Mouse (Mus musculus) intestine, embryonic 14.5 days (tissue): ENCODE results near the gene Sntg2. TPM values are rescaled to one million over a fixed set of nuclear protein-coding genes. Genes with fewer than 3 reads are reported as not detected.

ENCODE experiments used
- ATAC-seq: fragments of 200-750 bp; cut with Nextera tagmentation; replicated peaks from 2 replicates; pipeline ENCODE4 v1.8.0; 2017; ENCODE audit warnings: low read depth, moderate number of reproducible peaks, moderate TSS enrichment, moderate library complexity; ENCODE audit not compliant: low FRiP score, low TSS enrichment
- DNase-seq: peaks from one replicate; pipeline ENCODE4 v3.0.0-alpha.2; 2018; ENCODE audit warnings: low spot score
- H3K27ac ChIP-seq: fragments of 300-500 bp; sonication (generic); 2 replicates; pipeline ENCODE4 v1.5.1; 2014; ENCODE audit warnings: low read depth, mild to moderate bottlenecking, control low read depth
- H3K27me3 ChIP-seq: fragments of 300-500 bp; sonication (generic); replicated peaks from 2 replicates; pipeline ENCODE4 v1.6.1; 2014; ENCODE audit warnings: low read length, control low read depth; ENCODE audit not compliant: control insufficient read depth, insufficient read depth
- H3K36me3 ChIP-seq: fragments of 300-500 bp; sonication (generic); 2 replicates; pipeline ENCODE4 v1.6.1; 2014; ENCODE audit warnings: low read length, control low read depth; ENCODE audit not compliant: control insufficient read depth, insufficient read depth
- H3K4me1 ChIP-seq: fragments of 300-500 bp; sonication (generic); replicated peaks from 2 replicates; pipeline ENCODE4 v1.6.1; 2014; ENCODE audit warnings: low read length, control low read depth, mixed read lengths; ENCODE audit not compliant: control insufficient read depth, insufficient read depth
- H3K4me2 ChIP-seq: fragments of 300-500 bp; sonication (generic); 2 replicates; pipeline ENCODE4 v1.6.1; 2014; ENCODE audit warnings: low read length
- H3K4me3 ChIP-seq: fragments of 300-500 bp; sonication (generic); 2 replicates; pipeline ENCODE4 v1.5.1; 2014; ENCODE audit warnings: low read depth, low read length, control low read depth, mixed read lengths
- H3K9ac ChIP-seq: fragments of 300-500 bp; sonication (generic); 2 replicates; pipeline ENCODE4 v1.6.1; 2014; ENCODE audit warnings: mild to moderate bottlenecking, low read length
- H3K9me3 ChIP-seq: fragments of 300-500 bp; sonication (generic); 2 replicates; pipeline ENCODE4 v1.6.1; 2016; ENCODE audit warnings: low read length, control low read depth; ENCODE audit not compliant: control insufficient read depth
- WGBS: fragments of 180-500 bp; shearing (Covaris S2); extraction: QIAGEN DNeasy Blood & Tissue Kit; methylation state at CpG from one replicate; pipeline ENCODE4 v1.1.7; 2014; 5-methylcytosine and 5-hydroxymethylcytosine counted together
- polyA plus RNA-seq: library from polyadenylated mRNA; unstranded; fragments of >200 nt; fragmentation: Nextera tagmentation; extraction: Ambion mirVana; gene quantifications from 2 replicates; pipeline ENCODE4 v1.2.1, GENCODE M21; 2014

The Sntg2 gene
- polyA plus RNA-seq, 1 experiment from 2014 or later = 43.2 TPM

DNA sequence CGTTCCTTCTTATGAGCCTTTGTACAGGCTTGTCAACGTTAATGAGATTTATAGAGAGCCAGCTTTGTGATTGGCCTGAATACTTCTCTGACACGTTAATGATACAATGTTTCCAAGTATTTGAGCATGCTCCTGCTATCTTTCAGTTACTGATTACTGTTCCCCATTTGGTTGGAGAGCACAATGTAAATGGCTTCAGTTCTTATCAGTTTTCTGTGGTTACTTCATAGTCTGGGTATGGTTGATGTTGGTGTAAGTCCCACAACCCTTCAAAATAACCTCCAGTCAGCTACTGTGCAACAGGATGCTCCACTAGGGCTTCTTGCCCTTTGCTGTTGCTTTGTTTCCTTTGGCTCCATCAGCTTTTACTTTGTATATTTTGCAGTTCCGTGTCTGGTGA, 168.7 kb downstream of the Sntg2 start:
- Histone ChIP-seq H3K36me3 (no peaks in the 10 kb centered on the region), H3K4me3 (no peak overlapping the region), H3K27ac (no peak overlapping the region), H3K4me2 (no peak overlapping the region), H3K27me3 (no peaks in the 10 kb centered on the region), H3K9ac (no peak overlapping the region), H3K4me1 (no peaks in the 10 kb centered on the region), H3K9me3 (no peaks in the 10 kb centered on the region)
- no peak for DNase-seq
- WGBS = 71% methylated on average over 4 of the region's 4 CpGs
- no peak for ATAC-seq

- no peak for DNase-seq
- ATAC-seq = no peak
Observed at GRCm38 (mm10) chr12:30202763-30203162, 170.4 kb downstream of the Sntg2 start.

GRCm38 (mm10) chr12:30201031-30201430, 172.1 kb downstream of the Sntg2 start:
- Histone ChIP-seq H3K9ac (no peak overlapping the region), H3K4me3 (no peak overlapping the region), H3K27ac (no peak overlapping the region), H3K4me2 (no peak overlapping the region), H3K4me1 (no peaks in the 10 kb centered on the region), H3K27me3 (no peaks in the 10 kb centered on the region), H3K36me3 (no peaks in the 10 kb centered on the region), H3K9me3 (no peaks in the 10 kb centered on the region)
- no peak for ATAC-seq
- WGBS = 73% methylated on average over 5 of the region's 5 CpGs
- no peak for DNase-seq

More at GRCm38 (mm10) chr12:30202763-30203162, 170.4 kb downstream of the Sntg2 start:
- H3K36me3 ChIP-seq = no peaks in the 10 kb centered on the region
- no peak overlapping the region for H3K4me3 ChIP-seq
- H3K27ac ChIP-seq = no peak overlapping the region
- H3K27me3 ChIP-seq = no peaks in the 10 kb centered on the region
- H3K4me1 ChIP-seq = no peaks in the 10 kb centered on the region
- H3K9me3 ChIP-seq = no peaks in the 10 kb centered on the region
- H3K9ac ChIP-seq = no peak overlapping the region
- 75% methylated on average over 1 of the region's 1 CpGs for WGBS
- H3K4me2 ChIP-seq = no peak overlapping the region

DNA sequence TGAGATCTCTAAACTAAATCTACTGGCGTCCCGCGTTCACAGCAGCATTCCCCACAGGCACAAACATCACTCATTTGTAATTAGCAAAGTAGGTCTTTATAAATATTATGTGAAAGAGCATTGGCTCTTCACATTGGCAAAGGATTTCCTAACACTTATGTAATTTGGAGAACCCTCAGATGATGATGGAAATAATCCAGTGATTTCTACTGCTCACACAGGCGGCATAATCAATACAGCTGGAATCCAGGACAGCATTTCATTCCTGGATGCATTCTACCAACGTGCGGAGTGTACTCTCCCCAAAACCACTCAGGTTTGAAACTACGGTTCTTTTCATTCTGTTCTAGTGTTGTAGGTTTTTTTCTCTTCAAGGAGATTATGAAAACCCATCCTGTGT, 172.6 kb downstream of the Sntg2 start:
- DNase-seq (no peak), ATAC-seq (no peak)
- Histone ChIP-seq H3K4me1 (no peaks in the 10 kb centered on the region), H3K27me3 (no peaks in the 10 kb centered on the region), H3K4me2 (no peak overlapping the region), H3K4me3 (no peak overlapping the region), H3K36me3 (no peaks in the 10 kb centered on the region), H3K9ac (no peak overlapping the region), H3K27ac (no peak overlapping the region), H3K9me3 (no peaks in the 10 kb centered on the region)
- 86% methylated on average over 7 of the region's 7 CpGs for WGBS

DNA sequence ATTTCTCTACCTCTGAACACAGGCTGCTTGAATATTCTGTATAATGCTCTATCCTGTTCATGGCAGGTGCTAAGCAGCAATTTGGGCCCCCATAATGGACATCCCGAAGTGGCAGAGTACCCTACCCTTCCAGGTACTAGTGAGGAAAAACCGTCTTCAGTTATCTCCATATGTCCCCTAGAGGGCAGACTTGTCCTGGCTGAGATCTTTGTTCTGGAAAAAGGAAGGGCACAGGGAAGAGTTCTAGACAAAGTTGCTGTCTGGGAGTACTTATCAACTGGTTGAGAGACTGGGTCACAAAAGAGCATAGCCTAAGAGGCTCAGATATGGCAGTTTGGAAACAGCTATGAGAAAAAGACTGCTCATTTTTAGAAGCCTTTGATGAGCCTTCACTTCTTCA, 173.4 kb downstream of the Sntg2 start:
- no peaks in the 10 kb centered on the region for H3K9me3 ChIP-seq
- WGBS = 18% methylated on average over 2 of the region's 2 CpGs
- H3K27me3 ChIP-seq = no peaks in the 10 kb centered on the region
- H3K9ac ChIP-seq = no peak overlapping the region
- no peak overlapping the region for H3K4me2 ChIP-seq
- H3K4me1 ChIP-seq = no peaks in the 10 kb centered on the region
- no peak overlapping the region for H3K27ac ChIP-seq
- no peak overlapping the region for H3K4me3 ChIP-seq
- H3K36me3 ChIP-seq = no peaks in the 10 kb centered on the region
- DNase-seq (peak; percentile 60), ATAC-seq (no peak)

DNA sequence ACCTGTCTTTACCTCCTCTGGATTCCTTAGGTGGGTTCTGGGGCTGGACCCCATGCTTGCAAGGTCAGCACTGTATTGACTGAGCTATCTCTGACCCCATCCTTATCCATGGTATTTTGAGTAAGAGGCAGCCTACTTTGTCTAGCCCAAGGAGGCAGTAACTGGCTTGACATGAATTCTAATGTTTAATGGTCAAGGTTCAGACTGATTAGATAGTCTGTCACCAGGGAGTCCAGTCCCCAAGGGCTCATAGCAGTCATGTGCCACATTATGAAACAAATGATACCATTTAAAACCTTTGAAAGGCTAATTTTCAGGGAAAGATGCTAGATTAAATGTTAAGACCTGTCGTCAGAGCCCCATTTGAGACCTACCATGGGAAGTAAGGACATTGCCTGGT, 174.9 kb downstream of the Sntg2 start:
- Histone ChIP-seq H3K4me3 (no peak overlapping the region), H3K27ac (no peak overlapping the region), H3K4me1 (no peaks in the 10 kb centered on the region), H3K9me3 (no peaks in the 10 kb centered on the region), H3K27me3 (no peaks in the 10 kb centered on the region), H3K9ac (no peak overlapping the region), H3K4me2 (no peak overlapping the region), H3K36me3 (no peaks in the 10 kb centered on the region)
- no peak for ATAC-seq
- 83% methylated on average over 1 of the region's 1 CpGs for WGBS
- no peak for DNase-seq

DNA sequence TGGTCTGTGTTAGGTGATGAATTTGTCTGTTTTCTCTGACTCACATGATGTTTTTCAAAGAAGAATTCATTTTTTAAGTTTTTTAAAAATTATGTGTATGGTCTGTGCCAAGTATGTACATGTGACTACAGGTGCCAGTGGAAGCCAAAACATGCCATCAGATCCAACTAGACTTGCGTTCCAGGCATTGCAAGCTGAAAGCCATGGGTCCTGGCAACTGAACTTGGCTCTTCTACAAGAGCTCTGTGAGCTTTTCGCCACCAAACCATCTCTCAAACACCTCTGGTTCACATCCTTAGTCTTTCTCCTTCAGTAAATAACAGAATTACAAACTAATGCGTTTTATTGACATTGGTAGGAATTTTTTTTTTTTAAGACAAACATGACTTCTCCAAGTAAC, 191.5 kb downstream of the Sntg2 start:
- no peaks in the 10 kb centered on the region for H3K9me3 ChIP-seq
- no peak overlapping the region for H3K4me3 ChIP-seq
- ATAC-seq (no peak), DNase-seq (no peak)
- no peak overlapping the region for H3K4me2 ChIP-seq
- H3K36me3 ChIP-seq = no peaks in the 10 kb centered on the region
- no peak overlapping the region for H3K27ac ChIP-seq
- 83% methylated on average over 3 of the region's 3 CpGs for WGBS
- no peaks in the 10 kb centered on the region for H3K4me1 ChIP-seq
- H3K9ac ChIP-seq = no peak overlapping the region
- no peaks in the 10 kb centered on the region for H3K27me3 ChIP-seq

- no peak for DNase-seq
- ATAC-seq = no peak
- no peak overlapping the region for H3K27ac ChIP-seq
- no peak overlapping the region for H3K9ac ChIP-seq
- H3K27me3 ChIP-seq = no peaks in the 10 kb centered on the region
- H3K9me3 ChIP-seq = no peaks in the 10 kb centered on the region
- H3K4me2 ChIP-seq = no peak overlapping the region
- no peaks in the 10 kb centered on the region for H3K4me1 ChIP-seq
- H3K36me3 ChIP-seq = no peaks in the 10 kb centered on the region
- WGBS = 91% methylated on average over 1 of the region's 1 CpGs
- no peak overlapping the region for H3K4me3 ChIP-seq
Observed at GRCm38 (mm10) chr12:30179623-30180022, 193.6 kb downstream of the Sntg2 start.

GRCm38 (mm10) chr12:30177966-30178365, 195.2 kb downstream of the Sntg2 start:
- H3K36me3 ChIP-seq = no peaks in the 10 kb centered on the region
- ATAC-seq = no peak
- no peak for DNase-seq
- no peaks in the 10 kb centered on the region for H3K27me3 ChIP-seq
- no peak overlapping the region for H3K4me3 ChIP-seq
- H3K9me3 ChIP-seq = no peaks in the 10 kb centered on the region
- H3K4me2 ChIP-seq = no peak overlapping the region
- 76% methylated on average over 6 of the region's 6 CpGs for WGBS
- H3K9ac ChIP-seq = no peak overlapping the region
- H3K27ac ChIP-seq = no peak overlapping the region
- no peaks in the 10 kb centered on the region for H3K4me1 ChIP-seq
